Mouse (Mus musculus): Measurements from ENCODE around the gene Znhit1.
"Not testable (repeated sequence)": the region's sequence is repeated elsewhere in the genome, so short reads cannot be mapped to it uniquely, and the experiment has no call there.

The Znhit1 gene

DNA sequence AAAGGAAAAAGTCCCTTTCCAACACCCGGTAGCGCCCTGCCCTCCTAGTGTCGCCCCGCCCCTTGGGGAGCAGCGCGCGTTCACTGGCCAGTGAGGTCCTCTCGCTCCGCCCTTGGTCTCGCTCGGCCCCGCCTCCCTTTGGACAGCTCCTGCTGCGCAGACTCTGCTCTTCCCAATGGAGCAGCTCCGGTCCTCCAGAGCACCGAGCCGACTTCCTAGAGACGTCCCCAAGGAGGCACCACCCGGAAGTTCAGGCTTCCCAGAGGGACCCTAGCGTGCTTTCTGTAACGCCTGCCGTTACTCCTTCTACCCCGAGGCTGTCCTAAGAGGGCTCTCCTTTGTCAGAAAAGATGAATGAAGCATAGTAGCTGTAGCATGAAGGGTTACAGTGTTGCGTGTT is 34.8 kb downstream of the Znhit1 start, which contains the start of gene Fis1:
Gene Fis1, plus strand, starts transcription at position 261 of the 400 bp plus-strand sequence.
- peak; percentile 76 for DNase-seq (ENCODE audit: low read depth, low spot score)

DNA sequence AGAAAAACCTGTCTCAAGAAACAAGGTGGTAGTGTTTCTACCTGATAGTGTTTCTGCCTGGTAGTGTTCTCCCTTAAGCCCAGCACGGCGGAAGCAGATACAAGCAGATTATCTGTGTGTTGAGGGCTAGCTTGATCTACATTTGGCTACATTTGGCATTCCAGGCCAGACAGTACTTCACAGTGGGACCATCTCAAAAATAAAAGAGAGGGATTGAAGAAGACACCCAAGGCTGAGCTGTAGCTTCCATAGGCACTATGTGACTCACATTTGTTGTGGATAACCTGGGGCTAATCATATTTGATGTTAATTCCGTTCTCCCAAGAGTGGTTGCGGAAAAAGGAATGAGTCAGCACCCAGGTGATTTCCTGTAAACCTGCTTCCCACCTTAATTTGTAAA is 35.7 kb downstream of the Znhit1 start:
- DNase-seq (ENCODE audit: low read depth, low spot score): no peak

DNA sequence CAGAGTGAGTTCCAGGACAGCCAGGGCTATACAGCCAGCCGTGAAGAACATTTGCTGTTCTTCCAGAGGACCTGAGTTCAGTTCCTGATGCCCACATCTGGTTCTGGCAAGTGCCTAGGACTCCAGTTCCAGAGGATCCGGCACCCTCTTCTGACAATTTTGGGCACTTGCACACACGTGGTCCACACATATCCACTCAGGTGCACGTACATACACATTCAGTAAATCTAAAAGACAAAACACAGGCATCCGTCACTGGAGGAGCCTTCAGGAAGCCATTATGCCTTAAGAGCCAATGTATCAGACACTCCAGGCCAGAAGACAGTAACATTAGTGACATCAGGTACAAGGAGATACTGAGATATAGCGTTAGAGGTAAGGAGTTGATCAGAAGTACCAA is 37.3 kb downstream of the Znhit1 start:
- DNase-seq (ENCODE audit: low read depth, low spot score): no peak

DNA sequence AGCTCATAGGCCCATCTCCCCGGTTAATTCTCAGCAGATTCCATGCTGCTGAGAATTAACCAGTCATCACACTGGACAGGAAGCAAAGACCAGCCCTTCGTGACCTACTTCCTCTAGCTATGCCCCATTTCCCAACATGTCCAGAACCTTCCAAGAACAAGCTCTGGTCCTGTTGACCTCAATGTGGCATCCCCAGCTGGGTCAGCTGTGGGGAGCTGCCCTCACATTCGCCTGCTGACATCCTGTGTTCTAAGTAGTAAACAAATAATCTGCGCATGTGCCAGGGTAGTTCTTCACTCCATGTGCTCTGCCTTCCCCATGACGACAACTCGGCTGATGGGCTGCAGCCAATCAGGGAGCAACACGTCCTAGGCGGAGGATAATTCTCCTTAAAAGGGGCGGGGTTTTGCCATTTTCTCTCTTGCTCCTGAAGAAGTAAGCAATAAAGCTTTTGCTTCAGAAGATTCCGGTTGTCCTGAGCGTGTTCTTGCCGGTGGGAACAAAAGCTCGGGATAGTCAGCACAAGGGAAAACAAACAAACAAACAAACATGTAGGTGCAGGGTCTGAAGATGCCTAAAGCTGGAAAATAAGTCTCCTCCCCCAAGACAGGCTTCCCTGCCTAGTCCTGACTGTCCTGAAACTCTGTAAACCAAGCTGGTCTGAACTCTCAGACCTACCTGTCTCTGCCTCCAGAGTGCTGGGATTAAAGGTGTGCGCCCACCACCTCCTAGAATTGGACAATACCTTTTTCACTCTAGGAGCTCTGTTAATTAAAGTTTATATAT is 38.1 kb downstream of the Znhit1 start:
- not testable (repeated sequence) for DNase-seq (ENCODE audit: low read depth, low spot score)

DNA sequence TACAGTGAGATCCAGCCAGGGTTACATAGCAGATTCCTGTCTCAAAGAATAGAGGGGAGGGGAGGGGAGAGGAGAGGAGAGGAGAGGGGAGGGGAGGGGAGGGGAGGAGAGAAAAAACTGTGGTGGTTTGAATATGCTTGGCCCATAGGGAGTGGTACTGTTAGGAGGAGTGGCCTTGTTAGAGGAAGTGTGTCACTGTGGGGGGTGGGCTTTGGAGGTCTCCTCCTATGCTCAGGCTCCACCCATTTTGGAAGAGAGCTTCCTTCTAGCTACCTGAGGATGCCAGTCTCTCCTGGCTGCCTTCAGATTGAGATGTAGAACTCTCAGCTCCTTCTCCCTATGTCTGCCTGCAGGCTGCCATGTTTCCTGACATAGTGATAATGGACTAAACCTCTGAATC is 39.9 kb downstream of the Znhit1 start:
- no peak for DNase-seq (ENCODE audit: low read depth, low spot score)

DNA sequence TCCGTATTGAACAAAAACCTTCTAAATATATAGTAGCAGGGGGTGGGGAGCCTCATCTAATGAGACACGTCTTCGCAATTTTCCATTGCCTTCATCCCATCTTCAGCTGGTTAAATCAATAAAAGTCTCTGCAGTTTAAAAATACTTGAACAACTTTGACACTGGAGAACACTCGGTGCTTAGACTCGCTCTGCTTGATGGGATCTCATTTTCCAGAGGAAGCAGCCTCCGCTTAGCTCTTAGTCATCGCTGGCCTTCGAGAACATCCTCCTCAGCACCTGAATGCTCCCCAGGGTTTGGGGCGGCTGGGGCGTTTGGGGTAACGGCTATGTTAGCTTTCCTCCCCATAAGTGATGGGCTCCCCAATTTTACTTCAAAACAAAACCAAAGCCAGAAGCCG is 42.7 kb downstream of the Znhit1 start:
- no peak for DNase-seq (ENCODE audit: low read depth, low spot score)

DNA sequence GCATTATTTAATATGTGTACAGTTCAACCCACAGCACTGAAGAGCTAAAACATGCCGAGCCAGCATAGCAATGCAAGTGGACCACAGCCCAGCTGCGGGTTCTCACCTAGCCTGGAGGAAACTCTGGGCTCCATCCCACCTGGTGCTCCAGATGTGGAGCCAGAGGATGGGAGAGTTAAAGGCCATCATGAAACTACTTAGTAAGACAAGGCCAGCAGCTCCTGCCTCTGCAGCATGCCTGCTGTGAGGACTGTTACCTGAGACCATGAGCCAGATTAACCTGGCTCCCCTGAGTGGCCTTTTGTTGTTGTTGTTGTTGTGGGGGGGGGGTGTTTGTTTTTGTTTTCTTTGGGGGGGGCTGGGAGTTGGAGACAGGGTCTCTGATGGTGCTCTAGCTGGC is 44.4 kb downstream of the Znhit1 start:
- no peak for DNase-seq (ENCODE audit: low read depth, low spot score)

DNA sequence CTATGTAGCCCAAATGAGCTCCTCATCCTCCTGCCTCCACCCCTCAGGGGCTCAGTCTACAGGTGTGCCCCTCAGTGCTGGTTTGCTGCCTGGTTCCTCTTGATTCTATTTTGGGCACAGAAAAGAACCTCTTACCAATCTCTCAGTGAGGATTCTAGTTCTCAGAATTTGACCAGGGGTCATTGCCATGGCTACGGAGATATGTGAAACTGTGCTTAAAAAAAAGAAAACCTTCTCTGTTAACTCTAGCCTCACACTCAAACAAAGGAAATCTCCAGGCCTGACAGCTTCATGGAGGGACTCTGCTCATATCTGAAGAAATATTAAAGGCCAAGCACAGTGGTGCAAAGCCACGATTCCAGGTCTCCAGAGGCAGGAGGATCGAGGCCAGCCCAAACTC is 45.0 kb downstream of the Znhit1 start:
- no peak for DNase-seq (ENCODE audit: low read depth, low spot score)

DNA sequence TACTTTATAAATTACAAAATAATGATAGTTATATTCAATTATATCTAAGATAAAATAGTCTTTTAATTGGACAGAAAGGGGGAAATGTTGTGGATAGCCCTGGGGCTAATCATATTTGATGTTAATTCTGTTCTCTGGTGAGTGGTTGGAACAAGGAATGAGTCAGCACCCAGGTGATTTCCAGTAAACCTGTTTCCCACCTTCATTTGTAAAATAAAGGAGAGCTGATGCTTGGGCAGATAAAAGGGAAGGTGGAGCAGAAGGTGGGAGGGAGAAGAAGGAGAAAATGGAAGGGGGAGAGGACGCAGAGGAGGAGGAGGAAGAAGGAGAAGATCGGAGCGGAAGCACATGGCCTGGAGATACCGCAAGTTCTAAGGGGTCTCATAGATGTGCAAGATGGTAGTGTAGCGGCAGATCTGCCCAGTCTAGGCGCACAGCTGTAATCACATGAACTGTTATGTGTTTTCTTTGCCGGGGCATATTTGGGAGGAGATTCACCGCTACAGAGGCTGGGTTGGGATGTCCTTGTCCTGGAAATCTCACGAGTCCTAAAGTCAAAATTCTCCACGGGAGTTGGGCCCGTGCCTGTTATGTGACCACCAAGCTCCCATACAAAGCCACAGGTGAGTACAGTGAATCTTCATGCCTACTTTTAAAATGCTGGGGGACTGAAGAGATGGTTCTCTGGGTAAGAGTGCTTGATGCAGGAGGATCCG is 46.8 kb downstream of the Znhit1 start:
- no peak for DNase-seq (ENCODE audit: low read depth, low spot score)

DNA sequence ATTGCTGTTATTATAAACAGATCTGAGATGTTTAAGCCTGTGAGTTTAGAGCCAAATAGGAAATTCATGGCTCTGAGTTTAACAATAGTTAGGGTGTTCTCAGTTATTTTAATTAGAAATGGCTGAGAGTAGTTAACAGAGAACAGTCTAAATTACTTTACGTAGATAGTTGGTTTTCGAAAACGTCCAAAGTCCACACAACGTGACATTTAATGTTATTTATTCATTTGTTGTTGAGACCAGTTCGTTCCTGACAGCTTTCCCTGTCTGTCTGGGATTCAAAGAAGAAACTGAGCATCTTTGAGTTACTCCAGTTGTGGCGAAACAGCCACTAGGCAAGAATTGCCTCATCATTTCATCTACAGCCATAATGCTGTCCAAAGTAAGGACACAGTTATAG is 47.8 kb downstream of the Znhit1 start:
- not testable (repeated sequence) for DNase-seq (ENCODE audit: low read depth, low spot score)

DNA sequence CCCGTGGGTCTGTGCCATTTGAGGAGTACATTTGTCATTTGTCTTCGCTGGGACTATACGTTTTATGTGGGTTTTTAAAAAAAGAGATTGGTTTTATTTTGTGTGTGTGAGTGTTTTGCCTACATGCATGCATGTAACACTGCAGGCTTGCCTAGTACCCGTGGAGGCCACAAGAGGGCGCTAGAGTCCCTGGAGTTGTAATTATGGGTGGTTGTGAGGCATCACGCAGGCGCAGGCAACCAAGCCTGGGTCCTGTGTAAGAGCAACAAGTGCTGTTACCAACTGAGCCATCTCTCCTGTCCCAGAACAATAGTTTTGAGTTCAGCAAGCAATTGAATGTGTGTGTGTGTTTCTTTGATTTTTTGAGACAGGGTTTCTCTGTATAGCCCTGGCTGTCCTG is 48.5 kb downstream of the Znhit1 start:
- no peak for DNase-seq (ENCODE audit: low read depth, low spot score)

DNA sequence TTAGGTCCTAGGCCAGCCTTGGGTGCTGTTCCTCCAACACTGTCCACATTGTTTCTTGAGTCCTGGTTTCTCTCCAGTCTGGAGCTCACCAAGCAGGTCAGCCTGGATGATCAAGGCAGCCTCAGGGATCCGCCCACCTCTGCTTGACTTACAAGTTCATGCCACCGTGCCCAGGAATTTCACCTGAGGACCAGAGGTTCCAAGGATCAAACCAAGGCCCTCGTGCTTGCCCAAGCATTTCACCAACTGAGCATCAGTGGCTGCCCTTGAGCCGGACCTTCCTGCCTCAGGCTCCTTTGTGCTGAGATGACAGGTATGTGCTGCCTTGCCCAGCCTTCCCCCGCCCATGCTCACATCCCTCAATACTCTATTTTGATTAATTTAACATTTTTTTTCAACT is 50.2 kb downstream of the Znhit1 start:
- no peak for DNase-seq (ENCODE audit: low read depth, low spot score)

DNA sequence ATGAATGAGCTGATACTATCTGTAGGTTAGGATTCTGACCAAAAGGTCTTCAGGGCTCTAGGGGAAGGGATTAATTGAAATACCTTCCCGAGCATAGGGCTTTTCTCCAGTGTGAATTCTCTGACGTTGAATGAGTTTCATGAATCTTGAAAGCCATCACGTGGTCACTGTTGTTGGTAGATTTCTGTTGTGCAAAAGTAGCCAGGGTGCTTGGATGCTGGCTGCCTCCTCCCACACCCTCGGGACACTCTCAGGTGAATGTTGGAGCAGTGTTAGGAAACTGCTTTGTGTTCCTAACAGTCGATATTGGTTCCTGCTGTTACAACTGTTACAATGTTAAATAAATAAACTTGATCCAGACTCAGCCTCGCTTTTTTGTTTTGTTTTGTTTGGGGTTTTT is 51.1 kb downstream of the Znhit1 start:
- no peak for DNase-seq (ENCODE audit: low read depth, low spot score)

DNA sequence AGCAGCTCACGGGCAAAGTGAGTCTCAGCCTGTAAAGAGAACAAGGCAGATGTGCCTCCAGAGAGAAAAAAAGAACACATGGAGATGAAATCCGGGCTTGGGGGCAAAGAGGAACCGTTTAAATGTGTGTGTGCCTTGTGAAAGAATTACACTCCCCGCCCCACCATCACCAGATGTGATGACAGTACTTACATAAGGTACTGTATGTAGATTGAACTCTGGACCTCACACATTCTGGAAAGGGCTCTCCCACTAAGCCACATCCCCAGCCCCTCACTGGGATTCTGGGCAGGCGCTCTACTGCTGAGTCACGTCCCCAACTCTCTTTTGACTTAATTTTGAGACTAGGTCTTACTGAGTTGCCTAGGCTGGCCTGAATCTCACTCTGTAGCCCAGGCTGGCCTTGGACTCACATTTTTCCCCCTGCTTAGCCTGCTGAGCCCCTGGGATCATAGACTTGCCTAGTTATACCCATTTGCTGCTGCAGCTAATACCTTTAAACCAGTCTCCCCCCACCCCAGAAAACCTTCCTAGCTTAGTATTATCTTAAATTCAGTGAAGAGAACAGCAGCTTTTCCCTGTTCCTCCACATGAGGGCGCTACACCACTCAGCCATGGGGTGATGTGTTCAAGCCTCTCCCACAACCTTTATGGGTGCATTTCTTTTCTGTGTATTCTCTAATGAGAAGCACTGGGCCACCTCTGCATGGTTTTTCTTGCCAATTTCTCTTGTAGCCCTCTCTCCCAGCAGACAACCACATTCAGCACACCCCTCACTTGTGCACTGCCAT is 51.7 kb downstream of the Znhit1 start:
- no peak for DNase-seq (ENCODE audit: low read depth, low spot score)

DNA sequence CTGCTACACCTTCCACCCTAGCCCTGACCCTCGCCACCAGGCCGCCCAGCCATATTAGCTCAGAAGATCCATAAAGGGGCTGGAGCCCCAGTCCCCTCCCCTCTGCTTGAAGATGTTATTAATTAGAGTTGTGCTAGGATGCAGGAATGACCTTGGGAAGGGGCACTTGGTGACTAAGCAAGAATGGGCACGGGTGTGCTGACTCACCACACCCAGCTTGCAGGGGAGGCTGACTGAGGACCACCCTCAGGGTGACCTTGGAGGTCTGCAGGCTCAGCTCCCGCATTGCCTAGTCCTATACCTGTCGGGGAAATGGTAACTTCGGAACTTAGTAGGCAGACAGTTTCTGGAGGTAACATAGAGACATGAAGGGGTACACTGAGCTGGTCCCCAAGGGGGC is 53.9 kb downstream of the Znhit1 start:
- no peak for DNase-seq (ENCODE audit: low read depth, low spot score)

DNA sequence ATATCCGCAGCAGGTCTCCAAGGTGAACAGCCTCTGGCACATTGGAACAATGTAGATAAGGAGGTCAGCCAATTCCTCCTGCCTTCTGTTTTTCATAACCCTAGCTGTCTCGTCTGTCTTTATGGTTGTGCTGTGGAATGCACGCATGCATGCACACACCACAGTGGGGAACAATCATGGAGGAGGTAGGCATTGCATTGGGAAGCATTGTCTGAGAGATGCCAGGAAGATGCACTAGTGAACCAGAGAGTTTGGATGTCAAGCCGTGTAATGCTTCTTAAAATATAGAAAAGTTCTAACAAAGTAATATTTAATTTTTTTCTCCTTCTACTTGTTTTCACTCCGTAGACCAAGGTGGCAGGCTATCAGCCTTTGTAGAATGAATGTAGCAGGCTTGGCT is 54.9 kb downstream of the Znhit1 start:
- DNase-seq (ENCODE audit: low read depth, low spot score): no peak
